Mouse (Mus musculus): ENCODE results near the gene 4931429L15Rik.
A peak's percentile ranks its signal among the peaks of the same experiment; 100 is the strongest.

Gene 4931429L15Rik

GRCm38 (mm10) chr9:46327706-46328571 lies 8.2 kb upstream of the 4931429L15Rik start:
- peak; percentile 32 for DNase-seq (ENCODE audit: low read depth)

- no peak for DNase-seq (ENCODE audit: low read depth)
Measured at GRCm38 (mm10) chr9:46326694-46327405, 7.1 kb upstream of the 4931429L15Rik start.

GRCm38 (mm10) chr9:46320461-46320860 lies 675 bp upstream of the 4931429L15Rik start:
- DNase-seq (ENCODE audit: low read depth), result no peak

GRCm38 (mm10) chr9:46317957-46318356 lies 1.8 kb downstream of the 4931429L15Rik start:
- peak; percentile 15 for DNase-seq (ENCODE audit: low read depth)

DNA sequence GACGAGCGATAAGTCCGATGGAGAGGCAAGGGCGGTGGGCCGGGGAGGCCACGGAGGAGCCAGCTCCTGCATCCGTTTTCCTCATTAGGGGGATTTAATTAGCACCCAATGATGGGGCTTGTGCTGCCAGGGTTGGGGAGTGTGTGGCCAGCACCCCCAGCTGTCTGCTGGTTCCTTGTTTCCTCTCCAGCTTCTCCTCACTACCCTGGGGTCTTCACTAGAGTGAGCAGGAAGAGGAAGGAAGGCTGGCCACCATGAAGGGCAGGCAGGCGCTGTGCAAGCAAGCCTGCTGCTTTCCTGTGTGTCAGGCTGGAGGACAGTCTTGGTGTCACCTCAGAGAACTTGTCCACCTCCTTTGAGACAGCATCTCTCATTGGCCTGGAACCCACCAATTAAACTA lies 2.9 kb downstream of the 4931429L15Rik start:
- DNase-seq (ENCODE audit: low read depth), result no peak

GRCm38 (mm10) chr9:46316388-46316787 lies 3.4 kb downstream of the 4931429L15Rik start:
- DNase-seq (ENCODE audit: low read depth), result no peak

- DNase-seq (ENCODE audit: low read depth), result no peak
Measured at GRCm38 (mm10) chr9:46315807-46316365, 3.9 kb downstream of the 4931429L15Rik start.

DNA sequence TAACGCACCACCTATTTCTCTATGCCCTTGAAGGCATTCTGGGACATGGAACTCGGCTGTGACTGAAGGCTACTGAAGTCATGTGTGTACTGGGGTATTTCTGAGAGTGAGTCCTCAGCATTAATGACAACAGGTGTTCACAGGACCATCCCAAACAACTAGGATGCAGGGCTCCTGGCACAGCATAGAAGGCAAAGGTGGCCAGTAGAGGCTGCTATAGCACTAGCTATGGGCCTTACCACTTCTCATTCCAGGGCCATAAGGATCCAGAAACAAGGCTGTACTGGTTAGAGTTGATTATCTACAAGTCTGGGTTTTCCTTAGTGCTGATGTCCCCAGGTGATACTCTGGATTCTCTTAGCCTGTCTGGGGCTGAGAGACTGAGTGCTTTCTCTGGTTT lies 4.9 kb downstream of the 4931429L15Rik start:
- no peak for DNase-seq (ENCODE audit: low read depth)

GRCm38 (mm10) chr9:46314507-46314906 lies 5.3 kb downstream of the 4931429L15Rik start:
- DNase-seq (ENCODE audit: low read depth), result peak; percentile 85

- peak; percentile 37 for DNase-seq (ENCODE audit: low read depth)
Measured at GRCm38 (mm10) chr9:46309121-46309520, 10.7 kb downstream of the 4931429L15Rik start.

DNA sequence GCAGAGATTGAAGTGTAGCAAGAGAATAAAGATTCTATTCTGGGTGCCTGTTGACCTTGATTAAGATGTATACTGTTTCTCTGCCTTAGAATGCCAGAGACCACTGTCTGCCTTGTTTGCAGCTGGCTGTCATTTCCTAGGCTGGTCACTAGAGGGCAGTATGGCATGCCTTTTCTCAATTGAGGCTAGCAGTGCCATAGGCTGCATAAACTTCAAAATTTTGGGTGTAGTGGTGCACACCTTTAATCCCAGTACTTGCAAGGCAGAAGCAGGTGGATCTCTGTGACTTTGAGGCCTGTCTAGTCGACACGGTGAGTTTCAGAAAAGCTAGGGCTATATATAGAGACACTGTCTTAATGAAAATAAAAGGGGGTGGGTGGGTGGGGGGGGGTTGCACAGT lies 17.6 kb downstream of the 4931429L15Rik start:
- DNase-seq (ENCODE audit: low read depth), result peak; percentile 72

DNA sequence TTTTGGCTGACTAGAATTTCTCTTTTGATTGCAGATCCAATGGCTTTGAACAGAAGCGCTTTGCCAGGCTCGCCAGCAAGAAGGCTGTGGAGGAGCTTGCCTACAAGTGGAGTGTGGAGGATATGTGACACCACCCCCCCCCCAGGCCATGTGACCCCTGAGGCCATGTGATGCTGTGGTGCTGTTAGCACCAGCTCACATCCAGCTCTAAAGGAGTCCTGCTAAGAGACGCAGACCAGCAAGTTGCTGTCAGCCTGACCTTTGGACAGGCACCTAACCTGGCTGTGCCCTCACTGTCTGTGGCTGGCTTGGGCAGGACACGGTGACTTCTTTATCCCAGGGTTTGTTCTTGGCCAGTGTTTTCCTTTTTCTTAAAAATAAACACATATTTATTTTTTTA lies 21.4 kb downstream of the 4931429L15Rik start:
- DNase-seq (ENCODE audit: low read depth), result no peak

- peak; percentile 98 for DNase-seq (ENCODE audit: low read depth)
Measured at GRCm38 (mm10) chr9:46282631-46283436, 37.0 kb downstream of the 4931429L15Rik start, which contains the start of gene Bud13. Bud13 (plus strand) TSS chr9:46283008.

- no peak for DNase-seq (ENCODE audit: low read depth)
Measured at GRCm38 (mm10) chr9:46274494-46274893, 45.3 kb downstream of the 4931429L15Rik start.

- DNase-seq (ENCODE audit: low read depth), result peak; percentile 96
Measured at GRCm38 (mm10) chr9:46272677-46273454, 46.9 kb downstream of the 4931429L15Rik start, which contains the start of gene Zpr1. Zpr1 (plus strand) TSS chr9:46273064.

- peak; percentile 78 for DNase-seq (ENCODE audit: low read depth)
Measured at GRCm38 (mm10) chr9:46272070-46272469, 47.7 kb downstream of the 4931429L15Rik start.

DNA sequence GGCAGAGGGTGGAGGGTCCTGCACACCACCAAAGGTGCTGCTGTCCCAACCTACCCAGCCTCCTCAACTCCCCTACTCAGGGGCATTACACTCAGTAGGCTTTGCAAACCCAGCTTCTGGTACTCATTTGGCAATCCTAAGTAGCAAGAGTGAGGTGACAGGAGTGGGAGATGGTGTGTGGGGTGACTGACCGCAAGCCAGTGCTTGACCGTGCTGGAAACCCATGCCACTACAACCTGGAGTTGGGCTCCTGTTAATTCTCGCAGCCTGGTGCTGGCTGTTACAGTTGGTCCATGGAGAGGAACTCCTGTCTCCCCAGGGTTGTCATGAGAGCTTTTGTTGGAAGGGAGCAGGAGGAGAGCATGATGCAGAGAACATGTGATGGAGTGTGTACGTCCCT lies 49.0 kb downstream of the 4931429L15Rik start:
- DNase-seq (ENCODE audit: low read depth), result no peak

DNA sequence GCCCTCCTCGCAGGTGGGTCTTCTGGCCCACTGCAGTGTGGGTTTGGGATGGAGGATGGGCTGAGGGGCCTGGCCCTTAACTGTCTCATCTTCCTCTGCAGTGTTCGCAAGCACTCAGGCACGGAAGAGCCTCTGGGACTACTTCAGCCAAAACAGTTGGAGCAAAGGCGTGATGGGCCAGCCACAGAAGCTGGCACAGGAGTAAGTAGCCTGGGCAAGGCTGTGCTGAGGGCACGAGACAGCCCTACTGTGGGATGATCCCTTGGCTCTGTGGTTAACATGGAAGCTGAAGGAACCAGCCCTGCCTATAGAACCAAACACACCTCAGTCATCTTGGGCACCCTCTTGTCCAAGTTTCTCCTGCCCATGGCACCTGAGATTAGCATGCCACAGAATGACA lies 50.7 kb downstream of the 4931429L15Rik start:
- DNase-seq (ENCODE audit: low read depth), result no peak

DNA sequence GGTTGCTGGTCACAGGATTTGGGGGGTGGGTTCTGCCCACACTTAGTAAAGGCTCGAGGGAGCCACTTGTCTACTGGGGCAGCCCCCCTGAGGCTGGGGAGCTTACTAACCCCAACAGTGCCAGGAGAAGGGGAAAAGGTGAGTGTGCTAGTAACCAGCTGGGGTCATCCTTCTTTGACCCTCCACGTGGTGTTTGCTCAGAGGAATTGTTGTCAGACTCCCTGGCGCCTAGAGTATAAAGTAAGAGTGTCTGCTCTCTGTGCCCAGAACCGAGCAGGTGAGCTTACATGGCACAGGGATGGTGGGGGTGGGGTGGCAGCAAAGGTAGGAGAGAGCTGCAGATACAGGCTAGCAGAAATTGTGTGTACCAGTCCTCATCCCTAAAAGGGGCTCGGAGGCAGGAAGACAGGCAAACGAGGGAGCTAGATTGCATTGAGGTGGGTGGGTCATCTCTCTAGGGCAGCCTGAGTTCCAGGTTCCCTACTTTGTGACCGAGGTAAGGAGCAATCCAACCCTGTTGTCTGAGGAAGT lies 51.4 kb downstream of the 4931429L15Rik start, which contains the start of gene Apoa5:
Gene Apoa5, plus strand, starts transcription at position 291 of the 531 bp plus-strand sequence.
- DNase-seq (ENCODE audit: low read depth), result no peak

DNA sequence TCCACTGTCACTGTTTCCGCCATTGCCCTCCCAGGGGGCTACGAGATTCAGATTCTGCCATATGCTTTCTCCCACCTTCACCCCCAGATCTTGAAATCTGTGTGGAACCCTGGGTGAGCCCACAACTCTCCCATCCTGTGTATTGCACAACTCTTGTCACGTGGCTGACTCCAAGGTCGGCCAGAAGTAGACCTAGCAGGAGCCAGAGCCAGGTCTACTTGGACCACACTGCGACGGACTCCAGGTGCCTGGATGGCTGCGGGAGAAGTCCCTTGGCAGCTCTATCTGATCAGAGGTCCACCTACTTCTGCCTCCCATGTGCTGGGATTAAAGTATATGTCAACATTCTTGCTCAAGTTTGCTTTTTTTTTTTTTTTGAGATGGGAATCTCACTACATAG lies 58.7 kb downstream of the 4931429L15Rik start:
- DNase-seq (ENCODE audit: low read depth), result no peak

- DNase-seq (ENCODE audit: low read depth), result no peak
Measured at GRCm38 (mm10) chr9:46259111-46259510, 60.7 kb downstream of the 4931429L15Rik start.
